In the genomic region with DNA sequence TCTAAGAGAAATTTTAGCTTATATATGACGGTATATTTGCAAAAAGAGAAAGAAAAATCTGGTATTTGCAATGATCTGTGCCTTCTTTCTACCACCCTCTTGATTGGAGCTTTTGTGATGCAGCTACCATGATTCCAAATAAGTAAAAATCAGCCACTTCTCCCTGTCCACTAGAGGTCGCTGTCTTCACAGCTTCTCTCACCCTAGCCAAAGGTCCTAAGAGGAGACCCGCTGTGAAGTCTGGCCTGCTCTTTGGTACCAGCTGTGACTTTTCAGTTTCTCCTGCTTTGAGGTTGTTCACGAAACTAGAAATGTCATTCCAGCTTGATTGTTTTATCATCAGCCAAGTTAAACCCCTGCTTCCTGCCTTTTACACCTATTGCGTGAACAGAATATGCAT, we compare ENCODE assay signal across 9 mouse cellular contexts. TPM values are rescaled to one million over a fixed set of nuclear protein-coding genes. Genes with fewer than 3 reads are reported as not detected.
A peak's percentile ranks its signal among the peaks of the same experiment; 100 is the strongest.
DNase-seq lines count a peak whose midpoint lies in the region; ATAC-seq and TF ChIP-seq lines count a peak whose summit lies in the region.
"Had no signal": no experiment of that assay in that cellular context is flagged by ENCODE, and none has a peak within 500 bp of the region (broad histone marks: within the 10 kb centered on the region; RNA-seq: fewer than 3 reads in every experiment).

No protein-coding gene starts in this region.

- 28% methylated on average over 5 of the region's 5 CpGs for whole genome bisulfite sequencing in forebrain, postnatal 0 days
- 26% methylated on average over 5 of the region's 5 CpGs for WGBS in forebrain, embryonic 12.5 days
- WGBS in neural tube, embryonic 15.5 days = 31% methylated on average over 5 of the region's 5 CpGs

- no peak overlapping the region for H3K4me3 ChIP-seq in forebrain, postnatal 0 days (ENCODE audit: low read depth, low read length)
- no peak overlapping the region for H3K4me3 ChIP-seq in forebrain, embryonic 12.5 days (replicated peaks)
- no peak overlapping the region for H3K4me3 ChIP-seq in neural tube, embryonic 15.5 days (replicated peaks)
- H3K4me3 ChIP-seq: liver, embryonic 15.5 days had no signal

- no peaks in the 10 kb centered on the region for H3K36me3 ChIP-seq in forebrain, postnatal 0 days (ENCODE audit: insufficient read depth)
- H3K36me3 ChIP-seq in forebrain, embryonic 12.5 days (replicated peaks) = no peaks in the 10 kb centered on the region
- no peaks in the 10 kb centered on the region for H3K36me3 ChIP-seq in neural tube, embryonic 15.5 days
- no peaks in the 10 kb centered on the region for H3K36me3 ChIP-seq in splenic B cell, adult 2 months (ENCODE audit: control insufficient read depth, insufficient read depth, low read length, poor library complexity, severe bottlenecking)
- H3K36me3 ChIP-seq: liver, embryonic 15.5 days had no signal

- no peak for ATAC-seq in forebrain, postnatal 0 days
- no peak for ATAC-seq in forebrain, embryonic 12.5 days (ENCODE audit: low FRiP score)
- no peak; the same call in 1 of the 2 replicates for ATAC-seq in neural tube, embryonic 15.5 days (ENCODE audit: low FRiP score)

- H3K9me3 ChIP-seq in forebrain, postnatal 0 days (ENCODE audit: low read length) = no peaks in the 10 kb centered on the region
- no peaks in the 10 kb centered on the region for H3K9me3 ChIP-seq in forebrain, embryonic 12.5 days
- no peaks in the 10 kb centered on the region for H3K9me3 ChIP-seq in neural tube, embryonic 15.5 days (replicated peaks)
- H3K9me3 ChIP-seq: liver, embryonic 15.5 days had no signal

- no peak overlapping the region for H3K4me2 ChIP-seq in forebrain, postnatal 0 days (ENCODE audit: low read depth)
- H3K4me2 ChIP-seq in forebrain, embryonic 12.5 days = no peak overlapping the region
- no peak overlapping the region for H3K4me2 ChIP-seq in neural tube, embryonic 15.5 days
- H3K4me2 ChIP-seq: liver, embryonic 15.5 days had no signal

- no peak overlapping the region for H3K9ac ChIP-seq in forebrain, postnatal 0 days
- no peak overlapping the region for H3K9ac ChIP-seq in forebrain, embryonic 12.5 days
- H3K9ac ChIP-seq in neural tube, embryonic 15.5 days (replicated peaks) = no peak overlapping the region
- H3K9ac ChIP-seq: liver, embryonic 15.5 days had no signal

- H3K27me3 ChIP-seq in forebrain, postnatal 0 days (ENCODE audit: insufficient read depth, low read length) = no peaks in the 10 kb centered on the region
- peaks cover 31% of the 10 kb centered on the region; the same call in 1 of the 2 replicates for H3K27me3 ChIP-seq in forebrain, embryonic 12.5 days
- no peaks in the 10 kb centered on the region for H3K27me3 ChIP-seq in neural tube, embryonic 15.5 days (replicated peaks)
- no peaks in the 10 kb centered on the region for H3K27me3 ChIP-seq in splenic B cell, adult 2 months (ENCODE audit: control insufficient read depth, insufficient read depth, low read length, poor library complexity, severe bottlenecking)
- H3K27me3 ChIP-seq: liver, embryonic 15.5 days had no signal

- no peaks in the 10 kb centered on the region for H3K4me1 ChIP-seq in forebrain, postnatal 0 days (ENCODE audit: insufficient read depth)
- H3K4me1 ChIP-seq in forebrain, embryonic 12.5 days = no peaks in the 10 kb centered on the region
- no peaks in the 10 kb centered on the region for H3K4me1 ChIP-seq in neural tube, embryonic 15.5 days
- H3K4me1 ChIP-seq: liver, embryonic 15.5 days had no signal

- no peak overlapping the region for H3K27ac ChIP-seq in forebrain, postnatal 0 days (ENCODE audit: low read depth, low read length)
- no peak overlapping the region for H3K27ac ChIP-seq in forebrain, embryonic 12.5 days
- H3K27ac ChIP-seq in neural tube, embryonic 15.5 days (replicated peaks) = no peak overlapping the region
- H3K27ac ChIP-seq: liver, embryonic 15.5 days had no signal

- TF ChIP-seq CTCF in forebrain, postnatal 0 days (IDR thresholded peaks at IDR 0.05; ENCODE audit: low read depth) = peak; percentile 64

- peak; percentile 28 for DNase-seq in forebrain, postnatal 0 days
- DNase-seq in neural tube, embryonic 10.5 days (ENCODE audit: extremely low spot score, low spot score) = peak; percentile 23
- peak; percentile 70 for DNase-seq in cerebellum, postnatal 14 days
- DNase-seq in kidney, postnatal 4 days = peak; percentile 15 to 39
- peak; percentile 62 for DNase-seq in splenic B cell, adult 2 months (ENCODE audit: low read depth, low spot score)
- DNase-seq in urinary bladder, postnatal 36 days (ENCODE audit: low spot score in 2 of 2) = no peak

RNA-seq across cellular contexts. Expression of gene Map3k15, which starts 14.5 kb away (rescaled TPM):
- total RNA-seq in forebrain, postnatal 0 days (2014; rRNA removed) = 1.2 and 1.3 TPM in 2 replicates
- 0.21 and 0.22 TPM in 2 replicates for polyA plus RNA-seq in forebrain, postnatal 0 days (2015; fragmentation: Nextera tagmentation; extraction: Ambion mirVana)
- 0.17 and 0.38 TPM in 2 replicates for polyA plus RNA-seq in forebrain, embryonic 12.5 days (2016; fragmentation: Nextera tagmentation; extraction: Ambion mirVana)
- polyA plus RNA-seq in neural tube, embryonic 15.5 days (2015; fragmentation: Nextera tagmentation; extraction: Ambion mirVana) = 0.14 and 0.28 TPM in 2 replicates

Comparison
In these comparisons a context has a peak if more than half of its experiments do, and no peak if none do; other contexts are left out.
1. DNase-seq: peak in forebrain, postnatal 0 days (single experiment), neural tube, embryonic 10.5 days (single experiment), cerebellum, postnatal 14 days (2 of 2), kidney, postnatal 4 days (2 of 2) and splenic B cell, adult 2 months (single experiment); none in urinary bladder, postnatal 36 days (0 of 2).